Mouse (Mus musculus): Measurements from ENCODE around the gene Hsph1. TPM values are rescaled to one million over a fixed set of nuclear protein-coding genes. Genes with fewer than 3 reads are reported as not detected.

Hsph1 gene
- total and polyA plus RNA-seq, 3 experiments, result 57.5 to 156 (median 80.9) TPM

- in situ Hi-C loops (cut with MboI; ENCODE audit: low pct_ligation_motif_present, low pct_unique_long_range_greater_than_20kb, low sequenced_read_pairs), result no loop called here
- Histone ChIP-seq H3K27me3 (replicated peaks) (no peaks in the 10 kb centered on the region), H3K4me2 (ENCODE audit: insufficient read depth, low read depth, poor library complexity, severe bottlenecking) (no peak overlapping the region), H3K79me2 (replicated peaks; ENCODE audit: control insufficient read depth, extremely low read depth, insufficient read depth, poor library complexity, severe bottlenecking) (0 out of 2 replicates have a peak, but pooled peaks cover 2% of the 10 kb centered on the region), H3K9ac (ENCODE audit: insufficient read depth, low read depth) (no peak overlapping the region), H3K4me1 (ENCODE audit: control insufficient read depth in 1 of 2, insufficient read depth in 2 of 2) (peaks cover 12 to 47% of the 10 kb centered on the region in 2 experiments), H3K4me3 (replicated peaks in 1 of 3; ENCODE audit: low read depth in 2 of 3, low read length in 2 of 3, poor library complexity in 1 of 3) (no peak overlapping the region), H3K9me3 (replicated peaks; ENCODE audit: low read length) (no peaks in the 10 kb centered on the region), H3K27ac (ENCODE audit: insufficient read depth, low read depth) (no peak overlapping the region), H3K36me3 (replicated peaks in 1 of 2; ENCODE audit: control insufficient read depth in 1 of 2, insufficient read depth in 1 of 2, low read length in 1 of 2) (peaks cover 76 to 96% of the 10 kb centered on the region in 2 experiments)
- dilution Hi-C loops (cut with MboI; ENCODE audit: extremely low pct_ligation_motif_present, extremely low pct_unique_long_range_greater_than_20kb, low sequenced_read_pairs), result no loop called here
- TF ChIP-seq RCOR1 (conservative IDR thresholded peaks at IDR 0.05; ENCODE audit: low read depth, low read length) (no peak), ZC3H11A (IDR thresholded peaks at IDR 0.05; ENCODE audit: low read depth, low read length) (no peak), SIN3A (IDR thresholded peaks at IDR 0.05; ENCODE audit: low read length) (no peak), MEF2A (IDR thresholded peaks at IDR 0.05; ENCODE audit: borderline replicate concordance, low read depth, low read length) (no peak)
- DNase-seq (ENCODE audit: extremely low read depth), result no peak
Measured at GRCm38 (mm10) chr5:149622644-149623043, 13.5 kb downstream of the Hsph1 start.

GRCm38 (mm10) chr5:149622152-149622551 is 14.0 kb downstream of the Hsph1 start:
- no peak overlapping the region for H3K4me3 ChIP-seq (replicated peaks in 1 of 3; ENCODE audit: low read depth in 2 of 3, low read length in 2 of 3, poor library complexity in 1 of 3)
- H3K27ac ChIP-seq (ENCODE audit: insufficient read depth, low read depth), result no peak overlapping the region
- H3K4me2 ChIP-seq (ENCODE audit: insufficient read depth, low read depth, poor library complexity, severe bottlenecking), result no peak overlapping the region
- peaks cover 75 to 96% of the 10 kb centered on the region in 2 experiments for H3K36me3 ChIP-seq (replicated peaks in 1 of 2; ENCODE audit: control insufficient read depth in 1 of 2, insufficient read depth in 1 of 2, low read length in 1 of 2)
- H3K9me3 ChIP-seq (replicated peaks; ENCODE audit: low read length), result no peaks in the 10 kb centered on the region
- H3K79me2 ChIP-seq (replicated peaks; ENCODE audit: control insufficient read depth, extremely low read depth, insufficient read depth, poor library complexity, severe bottlenecking), result 0 out of 2 replicates have a peak, but pooled peaks cover 2% of the 10 kb centered on the region
- in situ Hi-C loops (cut with MboI; ENCODE audit: low pct_ligation_motif_present, low pct_unique_long_range_greater_than_20kb, low sequenced_read_pairs) (no loop called here), dilution Hi-C loops (cut with MboI; ENCODE audit: extremely low pct_ligation_motif_present, extremely low pct_unique_long_range_greater_than_20kb, low sequenced_read_pairs) (no loop called here)
- DNase-seq (ENCODE audit: extremely low read depth), result no peak
- no peaks in the 10 kb centered on the region for H3K27me3 ChIP-seq (replicated peaks)
- TF ChIP-seq ZC3H11A (IDR thresholded peaks at IDR 0.05; ENCODE audit: low read depth, low read length), result no peak
- no peak for TF ChIP-seq MYC (IDR thresholded peaks at IDR 0.05; ENCODE audit: low read depth, low read length)
- no peak for TF ChIP-seq MXI1 (IDR thresholded peaks at IDR 0.05; ENCODE audit: low read depth, low read length)
- TF ChIP-seq JUND (conservative IDR thresholded peaks at IDR 0.05; ENCODE audit: low read depth, low read length), result no peak
- no peak for TF ChIP-seq USF2 (conservative IDR thresholded peaks at IDR 0.05; ENCODE audit: low read depth, low read length)
- TF ChIP-seq TCF12 (IDR thresholded peaks at IDR 0.05; ENCODE audit: low read depth, low read length), result no peak
- TF ChIP-seq RAD21 (IDR thresholded peaks at IDR 0.05; ENCODE audit: low read depth, low read length), result no peak
- no peak for TF ChIP-seq IRF4 (IDR thresholded peaks at IDR 0.05; ENCODE audit: low read depth, low read length)
- no peak for TF ChIP-seq RCOR1 (conservative IDR thresholded peaks at IDR 0.05; ENCODE audit: low read depth, low read length)
- no peak for TF ChIP-seq SIN3A (IDR thresholded peaks at IDR 0.05; ENCODE audit: low read length)
- TF ChIP-seq PAX5 (IDR thresholded peaks at IDR 0.05; ENCODE audit: low read length), result no peak
- TF ChIP-seq ZMIZ1 (IDR thresholded peaks at IDR 0.05; ENCODE audit: low read depth, low read length), result no peak
- no peak for TF ChIP-seq POLR2AphosphoS2 (IDR thresholded peaks at IDR 0.05; ENCODE audit: low read depth, low read length)
- H3K9ac ChIP-seq (ENCODE audit: insufficient read depth, low read depth), result no peak overlapping the region
- peaks cover 12 to 52% of the 10 kb centered on the region in 2 experiments for H3K4me1 ChIP-seq (ENCODE audit: control insufficient read depth in 1 of 2, insufficient read depth in 2 of 2)

All from CH12.LX (cell line).